Mouse (Mus musculus): ENCODE results near the gene Gm20388. TPM values are rescaled to one million over a fixed set of nuclear protein-coding genes. Genes with fewer than 3 reads are reported as not detected.
A peak's percentile ranks its signal among the peaks of the same experiment; 100 is the strongest.

The Gm20388 gene
- polyA plus RNA-seq, 1 experiment from 2014 or later, result 2.5 TPM

DNA sequence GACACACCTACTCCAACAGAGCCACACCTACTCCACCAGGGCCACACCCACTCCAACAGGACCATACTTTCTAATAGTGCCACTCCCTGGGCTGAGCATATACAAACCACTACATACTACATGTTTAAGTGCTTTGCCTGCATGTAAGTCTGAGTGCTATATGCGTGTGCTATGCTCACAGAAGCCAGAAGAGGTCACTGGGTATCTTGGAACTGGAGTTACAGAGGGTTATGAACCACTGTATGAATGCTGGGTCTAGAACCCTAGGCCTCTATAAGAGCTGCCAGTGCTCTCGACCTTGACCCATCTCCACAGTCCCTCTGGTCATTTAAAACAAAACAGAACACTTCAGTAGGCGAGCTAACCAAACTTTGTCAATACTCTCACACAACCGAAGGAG is 70.6 kb downstream of the Gm20388 start:
- 79% methylated on average over 4 of the region's 4 CpGs for WGBS
- DNase-seq (ENCODE audit: low spot score), result no peak
- H3K27me3 ChIP-seq (ENCODE audit: low read depth, poor library complexity, severe bottlenecking), result no peaks in the 10 kb centered on the region
- H3K4me1 ChIP-seq, result peaks cover 8% of the 10 kb centered on the region
- H3K36me3 ChIP-seq, result no peaks in the 10 kb centered on the region
- H3K27ac ChIP-seq, result no peak overlapping the region
- H3K9me3 ChIP-seq (replicated peaks), result no peaks in the 10 kb centered on the region
- no peak overlapping the region for H3K4me3 ChIP-seq

DNA sequence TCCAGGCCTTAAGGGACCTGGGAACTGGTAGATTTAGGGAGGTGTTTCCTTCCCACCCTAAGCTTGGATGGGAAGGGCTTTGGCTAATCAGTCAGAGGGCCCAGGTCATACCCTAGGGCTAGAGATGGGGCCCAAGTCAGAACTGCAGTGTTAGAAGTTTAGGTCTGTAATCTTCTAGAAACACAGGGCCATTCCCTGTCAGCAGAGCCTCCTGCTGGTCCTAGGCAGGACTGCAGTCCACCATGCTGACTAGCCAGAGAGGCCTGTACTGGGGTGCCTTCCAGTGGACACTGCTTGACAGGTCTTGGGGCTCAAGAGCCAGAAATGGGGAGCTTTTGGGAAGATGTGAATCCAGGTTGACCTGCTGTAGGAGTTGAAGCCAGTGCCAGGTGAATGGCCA is 73.4 kb downstream of the Gm20388 start:
- DNase-seq (ENCODE audit: low spot score), result no peak
- Histone ChIP-seq H3K36me3 (no peaks in the 10 kb centered on the region), H3K4me1 (peaks cover 5% of the 10 kb centered on the region), H3K27ac (no peak overlapping the region), H3K9me3 (replicated peaks) (no peaks in the 10 kb centered on the region), H3K27me3 (ENCODE audit: low read depth, poor library complexity, severe bottlenecking) (no peaks in the 10 kb centered on the region), H3K4me3 (no peak overlapping the region)

DNA sequence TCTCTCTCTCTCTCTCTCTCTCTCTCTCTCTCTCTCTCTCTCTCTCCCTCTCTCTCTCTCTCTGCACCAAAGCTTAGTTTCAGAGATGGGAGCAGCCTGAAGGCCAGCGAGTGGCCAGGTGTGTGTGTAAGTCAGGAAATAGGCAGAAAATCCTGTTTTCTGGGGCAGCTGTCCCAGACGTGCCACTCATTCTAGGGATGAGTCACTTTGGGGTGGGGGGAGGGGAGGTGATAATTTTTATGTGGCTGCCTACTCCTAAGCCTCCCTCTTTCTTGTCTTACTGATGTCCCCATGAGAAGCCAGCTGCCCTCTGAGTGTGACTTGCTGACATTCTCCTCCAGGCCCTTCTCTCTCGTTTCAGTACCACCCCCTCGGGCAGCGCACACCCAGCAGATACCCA is 75.5 kb downstream of the Gm20388 start:
- Histone ChIP-seq H3K27ac (no peak overlapping the region), H3K9me3 (replicated peaks) (no peaks in the 10 kb centered on the region), H3K27me3 (ENCODE audit: low read depth, poor library complexity, severe bottlenecking) (peaks cover 8% of the 10 kb centered on the region), H3K36me3 (no peaks in the 10 kb centered on the region), H3K4me3 (no peak overlapping the region), H3K4me1 (no peaks in the 10 kb centered on the region)
- WGBS, result 69% methylated on average over 5 of the region's 5 CpGs
- DNase-seq (ENCODE audit: low spot score), result no peak

DNA sequence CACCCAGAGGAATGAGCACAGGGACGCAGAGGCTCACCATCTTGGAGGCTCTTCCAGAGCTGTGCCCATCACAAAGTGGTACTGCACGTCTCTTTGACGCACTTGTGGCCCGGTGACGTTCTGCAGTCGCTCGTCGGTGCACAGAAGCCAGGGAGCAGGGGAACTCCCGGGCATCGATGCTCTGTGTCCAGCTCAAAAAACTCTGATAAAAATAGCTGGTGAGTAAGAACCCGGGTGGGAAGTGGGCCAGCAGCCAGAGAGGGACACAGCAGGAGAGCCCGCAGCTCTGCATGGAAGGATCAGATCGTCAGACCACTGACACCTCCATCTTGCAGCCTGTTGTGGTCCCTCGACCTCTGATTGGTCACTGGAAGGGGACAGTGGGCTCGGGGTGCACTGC is 77.4 kb downstream of the Gm20388 start:
- Histone ChIP-seq H3K27ac (no peak overlapping the region), H3K36me3 (no peaks in the 10 kb centered on the region), H3K27me3 (ENCODE audit: low read depth, poor library complexity, severe bottlenecking) (peaks cover 27% of the 10 kb centered on the region), H3K4me3 (no peak overlapping the region), H3K4me1 (peaks cover 13% of the 10 kb centered on the region), H3K9me3 (replicated peaks) (no peaks in the 10 kb centered on the region)
- 71% methylated on average over 15 of the region's 15 CpGs for WGBS
- DNase-seq (ENCODE audit: low spot score), result no peak

DNA sequence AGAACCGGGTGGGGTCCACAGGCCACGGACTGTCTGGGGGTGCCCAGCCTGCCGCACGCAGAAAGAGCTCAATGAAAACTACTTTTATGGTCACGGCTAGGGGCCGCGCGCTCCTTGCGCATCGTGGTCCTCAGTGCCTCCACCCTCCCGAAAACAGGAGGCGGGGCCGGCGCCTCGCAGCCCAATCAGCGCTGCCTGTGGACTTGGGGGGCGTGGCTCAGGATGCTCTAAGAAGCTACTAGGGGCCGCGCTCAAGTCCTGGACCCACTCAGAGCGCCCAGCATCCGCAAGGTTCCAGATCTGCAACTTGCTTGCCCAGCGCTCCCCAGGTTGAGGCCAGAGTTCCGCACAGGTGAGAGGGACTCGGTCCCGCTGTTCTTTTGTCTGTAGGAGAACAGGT is 81.6 kb downstream of the Gm20388 start, which contains the start of gene Crispld2:
Gene Crispld2 (plus strand): TSS at position 190 of the 400 bp plus-strand sequence.
- under 1% methylated on average over 25 of the region's 25 CpGs for WGBS
- no peaks in the 10 kb centered on the region for H3K36me3 ChIP-seq
- no peaks in the 10 kb centered on the region for H3K9me3 ChIP-seq (replicated peaks)
- peak; percentile 92 for DNase-seq (ENCODE audit: low spot score)
- H3K27me3 ChIP-seq (ENCODE audit: low read depth, poor library complexity, severe bottlenecking), result peaks cover 42% of the 10 kb centered on the region
- peak within 1 kb of the TSS; percentile 50 for H3K4me3 ChIP-seq
- peak within 1 kb of the TSS; percentile 38 for H3K27ac ChIP-seq
- peaks cover 44% of the 10 kb centered on the region for H3K4me1 ChIP-seq

DNA sequence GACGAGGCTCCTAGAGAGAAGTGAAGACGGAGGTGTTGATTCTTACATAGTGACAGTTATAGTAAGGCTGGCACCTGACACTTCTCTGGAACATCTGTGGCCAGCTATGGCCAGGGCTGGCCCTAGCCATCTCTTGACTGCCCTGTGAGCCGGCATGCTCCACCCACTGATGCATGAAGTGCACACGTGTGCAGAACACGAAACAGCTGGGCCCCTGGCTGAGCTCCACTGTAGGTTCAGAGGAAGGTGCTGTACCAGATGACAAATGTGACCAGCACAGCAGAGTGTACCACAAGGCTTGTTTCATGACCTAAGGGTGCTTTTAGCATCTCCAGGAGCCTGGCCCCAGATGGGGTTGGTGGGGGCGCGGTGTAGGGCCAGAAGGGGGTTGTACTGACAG is 83.5 kb downstream of the Gm20388 start:
- peak; percentile 50 for DNase-seq (ENCODE audit: low spot score)
- Histone ChIP-seq H3K27ac (peak overlapping the region; percentile 54; the same call in 1 of the 2 replicates), H3K36me3 (no peaks in the 10 kb centered on the region), H3K27me3 (ENCODE audit: low read depth, poor library complexity, severe bottlenecking) (peaks cover 42% of the 10 kb centered on the region), H3K4me3 (no peak overlapping the region), H3K9me3 (replicated peaks) (no peaks in the 10 kb centered on the region), H3K4me1 (peaks cover 59% of the 10 kb centered on the region)
- 64% methylated on average over 7 of the region's 7 CpGs for WGBS

DNA sequence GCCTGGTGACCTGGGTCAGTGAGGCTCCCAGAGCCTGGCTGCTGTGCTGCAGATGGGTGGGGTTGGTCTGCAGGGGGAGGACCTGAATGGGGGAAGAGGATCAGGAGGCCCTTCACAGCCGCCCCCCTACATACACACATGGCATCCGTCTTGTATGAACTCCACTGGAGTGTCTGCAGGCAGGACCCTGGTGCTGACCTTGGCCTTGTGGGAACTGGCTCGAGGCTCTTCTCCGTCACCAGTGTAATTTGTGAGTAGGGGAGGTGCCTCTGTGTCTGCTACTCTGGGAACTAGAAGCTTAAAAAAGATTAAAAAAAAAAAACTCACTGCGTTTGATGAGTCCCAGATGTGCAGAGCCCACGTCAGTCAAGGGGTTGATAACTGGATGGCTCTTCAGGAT is 83.9 kb downstream of the Gm20388 start:
- no peak for DNase-seq (ENCODE audit: low spot score)
- H3K27me3 ChIP-seq (ENCODE audit: low read depth, poor library complexity, severe bottlenecking), result peaks cover 42% of the 10 kb centered on the region
- no peaks in the 10 kb centered on the region for H3K9me3 ChIP-seq (replicated peaks)
- H3K27ac ChIP-seq, result peak overlapping the region; percentile 54; the same call in 1 of the 2 replicates
- no peak overlapping the region for H3K4me3 ChIP-seq
- WGBS, result 14% methylated on average over 6 of the region's 6 CpGs
- H3K36me3 ChIP-seq, result no peaks in the 10 kb centered on the region
- H3K4me1 ChIP-seq, result peaks cover 59% of the 10 kb centered on the region

DNA sequence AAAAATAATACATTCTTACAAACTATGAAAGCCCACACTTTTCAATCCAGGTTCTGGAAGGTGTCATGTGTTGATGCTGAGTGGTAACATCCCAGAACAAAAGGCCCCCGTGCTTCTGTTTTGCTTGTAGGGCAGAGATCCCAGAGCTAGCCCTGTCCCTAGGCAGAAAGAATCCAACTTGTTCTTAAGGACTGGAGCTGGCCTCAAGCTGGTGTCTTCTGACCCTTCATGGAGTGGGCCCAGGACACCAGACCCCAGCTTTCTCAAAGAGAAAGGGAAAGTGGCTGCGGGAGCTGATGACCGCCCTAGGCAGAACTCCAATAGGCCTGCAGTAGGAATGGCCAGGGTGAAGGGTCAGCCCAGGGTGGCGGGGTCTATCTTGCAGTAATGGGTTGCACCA is 86.6 kb downstream of the Gm20388 start:
- peaks cover 71% of the 10 kb centered on the region for H3K4me1 ChIP-seq
- no peak for DNase-seq (ENCODE audit: low spot score)

DNA sequence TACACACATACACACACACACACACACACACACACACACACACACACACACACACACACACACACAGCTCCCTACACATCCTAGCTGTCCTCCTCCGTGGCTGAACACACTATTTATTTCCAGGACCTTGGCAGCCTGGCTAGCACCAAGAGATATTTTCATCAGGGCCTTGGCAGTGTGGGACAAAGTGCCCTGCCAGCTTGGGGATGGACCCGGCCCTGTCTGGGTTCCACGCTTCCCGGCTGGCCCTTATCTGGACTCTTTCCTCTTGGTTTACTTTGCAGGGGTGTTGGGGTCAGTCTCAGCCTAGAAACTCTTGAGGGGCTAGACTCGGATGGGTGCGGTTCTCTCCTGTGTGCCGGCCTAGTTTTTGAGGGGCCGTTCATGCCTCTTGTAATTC is 89.8 kb downstream of the Gm20388 start:
- H3K27ac ChIP-seq, result peak overlapping the region; percentile 27; the same call in 1 of the 2 replicates
- no peaks in the 10 kb centered on the region for H3K27me3 ChIP-seq (ENCODE audit: low read depth, poor library complexity, severe bottlenecking)
- H3K4me3 ChIP-seq, result no peak overlapping the region
- no peaks in the 10 kb centered on the region for H3K9me3 ChIP-seq (replicated peaks)
- no peaks in the 10 kb centered on the region for H3K36me3 ChIP-seq
- 70% methylated on average over 8 of the region's 8 CpGs for WGBS
- no peak for DNase-seq (ENCODE audit: low spot score)
- H3K4me1 ChIP-seq, result peaks cover 71% of the 10 kb centered on the region

More for the DNA sequence above, 86.6 kb downstream of the Gm20388 start:
- Histone ChIP-seq H3K9me3 (replicated peaks) (no peaks in the 10 kb centered on the region), H3K4me3 (no peak overlapping the region), H3K27me3 (ENCODE audit: low read depth, poor library complexity, severe bottlenecking) (peaks cover 22% of the 10 kb centered on the region), H3K36me3 (no peaks in the 10 kb centered on the region), H3K27ac (peak overlapping the region; percentile 33; the same call in 1 of the 2 replicates)
- WGBS, result 78% methylated on average over 4 of the region's 4 CpGs

DNA sequence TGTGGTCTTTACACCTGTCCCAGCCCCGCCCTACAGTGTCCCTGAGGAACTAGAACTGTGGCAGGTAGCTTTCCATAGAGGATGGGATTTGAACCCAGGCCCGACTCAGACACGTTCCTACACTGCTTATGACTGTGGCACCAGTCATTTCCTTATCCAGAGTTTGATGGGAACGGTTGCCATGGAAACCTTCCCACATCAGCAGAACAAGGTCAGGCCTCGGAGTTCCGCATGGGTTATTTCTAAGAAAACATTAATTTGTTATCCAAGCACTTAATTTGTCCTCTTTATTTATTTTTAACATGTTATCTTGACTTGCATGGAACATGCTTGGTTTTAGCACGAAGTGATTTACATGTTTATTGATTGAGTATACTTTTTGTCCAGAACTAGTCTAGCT is 91.1 kb downstream of the Gm20388 start:
- DNase-seq (ENCODE audit: low spot score), result no peak
- Histone ChIP-seq H3K36me3 (no peaks in the 10 kb centered on the region), H3K9me3 (replicated peaks) (no peaks in the 10 kb centered on the region), H3K4me1 (peaks cover 78% of the 10 kb centered on the region), H3K4me3 (no peak overlapping the region), H3K27me3 (ENCODE audit: low read depth, poor library complexity, severe bottlenecking) (no peaks in the 10 kb centered on the region), H3K27ac (peak overlapping the region; percentile 27; the same call in 1 of the 2 replicates)
- WGBS, result 82% methylated on average over 7 of the region's 7 CpGs

DNA sequence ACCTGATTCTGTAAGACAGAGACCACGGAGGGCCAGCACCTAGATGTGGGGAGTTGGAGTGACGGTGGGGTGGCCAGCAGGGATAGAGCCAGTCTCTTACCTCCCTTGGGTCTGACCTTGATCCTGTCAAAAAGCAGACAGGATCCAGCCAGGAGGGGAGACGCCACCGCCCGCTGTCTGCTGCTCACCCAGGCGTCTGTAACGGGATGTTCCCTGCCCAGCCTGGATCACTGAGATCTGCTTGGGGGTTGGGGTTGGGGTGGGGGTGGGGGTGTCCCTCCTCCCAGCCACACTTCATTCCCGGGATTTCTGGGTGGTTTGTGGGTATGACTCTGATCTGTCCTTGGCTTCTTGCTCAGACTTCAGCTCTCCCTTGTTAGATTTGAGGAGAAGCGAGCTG is 91.7 kb downstream of the Gm20388 start:
- Histone ChIP-seq H3K36me3 (no peaks in the 10 kb centered on the region), H3K9me3 (replicated peaks) (no peaks in the 10 kb centered on the region), H3K4me1 (peaks cover 78% of the 10 kb centered on the region), H3K27me3 (ENCODE audit: low read depth, poor library complexity, severe bottlenecking) (no peaks in the 10 kb centered on the region), H3K27ac (peak overlapping the region; percentile 47), H3K4me3 (no peak overlapping the region)
- no peak for DNase-seq (ENCODE audit: low spot score)
- WGBS, result 73% methylated on average over 9 of the region's 9 CpGs

DNA sequence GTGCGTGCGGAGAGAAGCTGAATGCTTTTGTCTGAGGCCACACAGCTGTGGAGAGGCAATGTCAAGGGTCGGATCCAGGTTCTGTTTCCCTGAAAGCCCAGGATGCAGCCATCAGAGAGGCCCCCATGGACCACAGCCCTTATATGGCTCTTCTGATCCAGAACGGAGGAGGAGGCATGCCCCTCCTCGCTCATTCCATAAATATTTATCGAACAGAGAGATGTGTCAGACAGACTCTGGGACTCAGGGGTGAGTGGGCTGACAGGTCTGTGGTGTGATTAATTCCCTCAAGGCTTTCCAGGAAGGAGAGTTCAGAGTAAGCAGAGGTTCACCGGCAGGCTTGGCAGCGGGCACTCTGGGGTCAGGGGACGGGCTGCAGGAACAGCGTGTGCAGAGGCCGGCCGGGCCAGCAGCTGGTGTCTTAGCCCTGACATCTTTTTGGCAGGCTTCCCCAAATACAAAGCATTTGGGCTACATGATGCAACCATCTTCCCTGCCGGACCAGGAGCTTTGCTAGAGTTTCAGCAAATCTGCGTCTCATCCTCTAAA is 93.6 kb downstream of the Gm20388 start:
- Histone ChIP-seq H3K27ac (peak overlapping the region; percentile 70), H3K9me3 (replicated peaks) (no peaks in the 10 kb centered on the region), H3K36me3 (no peaks in the 10 kb centered on the region), H3K27me3 (ENCODE audit: low read depth, poor library complexity, severe bottlenecking) (no peaks in the 10 kb centered on the region), H3K4me3 (no peak overlapping the region), H3K4me1 (peaks cover 70% of the 10 kb centered on the region)
- peak; percentile 52 for DNase-seq (ENCODE audit: low spot score)
- WGBS, result 26% methylated on average over 14 of the region's 14 CpGs

DNA sequence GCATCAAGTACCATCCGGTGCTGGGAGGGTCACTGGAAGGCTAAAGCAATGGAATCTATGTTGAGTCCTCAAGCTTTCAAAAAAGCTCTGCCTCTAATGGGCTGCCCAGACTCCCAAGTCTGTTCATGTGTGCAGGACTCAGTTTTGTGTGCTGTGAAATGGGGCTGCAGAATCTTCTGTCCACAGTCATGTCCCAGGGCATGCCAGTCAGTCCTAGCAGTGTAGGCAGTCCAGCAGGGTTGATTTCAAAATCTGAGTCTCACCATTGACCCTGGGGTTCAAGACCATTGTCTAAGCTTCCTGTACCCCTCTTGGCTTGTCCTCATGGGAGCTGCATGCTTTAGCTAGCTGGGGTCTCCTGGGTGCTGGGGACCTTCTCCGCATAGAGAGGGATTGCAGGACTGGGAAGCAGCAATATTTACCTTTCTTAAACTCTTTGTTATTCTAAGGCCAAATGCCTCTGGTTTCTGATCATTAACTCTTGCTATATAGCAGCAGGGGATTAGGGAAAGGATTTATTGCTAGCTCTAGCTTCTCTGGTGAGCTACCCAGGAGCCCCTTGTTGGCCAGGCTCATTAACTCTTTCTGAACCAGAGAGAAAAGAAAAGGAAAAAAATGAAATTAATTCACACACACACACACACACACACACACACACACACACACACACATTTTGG is 94.2 kb downstream of the Gm20388 start:
- Histone ChIP-seq H3K4me1 (peaks cover 74% of the 10 kb centered on the region), H3K4me3 (no peak overlapping the region), H3K27me3 (ENCODE audit: low read depth, poor library complexity, severe bottlenecking) (no peaks in the 10 kb centered on the region), H3K36me3 (no peaks in the 10 kb centered on the region), H3K9me3 (replicated peaks) (no peaks in the 10 kb centered on the region), H3K27ac (peak overlapping the region; percentile 70)
- 49% methylated on average over 2 of the region's 2 CpGs for WGBS
- peak; percentile 38 for DNase-seq (ENCODE audit: low spot score)
